Mouse (Mus musculus) frontal cortex, postnatal 25 days (tissue): ENCODE results near the gene Tas2r135.

Experiments used
- DNase-seq, 2 experiments: peaks; one replicate each; pipeline ENCODE4 v3.0.0; 2022; ENCODE audit warnings: low spot score in 2 of 2

The Tas2r135 gene

DNA sequence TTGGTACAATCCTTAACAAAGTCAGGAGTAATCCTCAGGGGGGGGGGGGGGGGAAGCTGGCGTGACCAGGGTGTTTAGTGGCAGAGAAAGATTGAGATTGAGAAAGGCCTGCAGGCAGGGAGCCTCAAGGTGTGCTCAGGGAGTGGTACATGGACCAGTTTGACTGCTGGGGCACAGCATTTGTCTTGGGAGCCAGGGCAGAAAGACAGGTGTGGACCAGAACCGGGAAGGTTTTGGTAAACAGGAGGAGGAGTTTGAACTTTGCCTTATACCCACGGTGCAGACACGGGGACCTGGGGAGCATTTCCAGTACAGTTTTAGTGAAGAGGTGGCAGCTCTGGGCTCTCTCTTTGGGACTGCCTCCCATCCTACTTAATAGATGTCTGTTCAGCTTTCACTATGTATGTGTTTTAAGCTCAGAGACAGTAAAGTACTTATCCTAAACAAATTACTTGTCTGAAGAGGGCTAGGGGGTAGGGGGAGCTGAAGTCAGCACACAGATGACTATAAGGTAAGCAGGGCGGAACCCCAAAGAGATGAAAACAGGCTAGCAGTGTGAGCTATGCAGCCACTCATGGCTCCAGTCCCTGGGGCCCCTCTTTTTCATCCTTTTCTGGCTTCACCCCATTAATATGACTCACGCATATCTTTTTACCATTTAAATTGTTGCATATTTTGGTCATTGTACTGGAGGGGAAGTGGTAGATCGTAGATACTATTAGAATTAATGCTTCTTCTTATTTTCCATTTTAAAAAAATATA lies 31.4 kb upstream of the Tas2r135 start:
- no peak for DNase-seq

DNA sequence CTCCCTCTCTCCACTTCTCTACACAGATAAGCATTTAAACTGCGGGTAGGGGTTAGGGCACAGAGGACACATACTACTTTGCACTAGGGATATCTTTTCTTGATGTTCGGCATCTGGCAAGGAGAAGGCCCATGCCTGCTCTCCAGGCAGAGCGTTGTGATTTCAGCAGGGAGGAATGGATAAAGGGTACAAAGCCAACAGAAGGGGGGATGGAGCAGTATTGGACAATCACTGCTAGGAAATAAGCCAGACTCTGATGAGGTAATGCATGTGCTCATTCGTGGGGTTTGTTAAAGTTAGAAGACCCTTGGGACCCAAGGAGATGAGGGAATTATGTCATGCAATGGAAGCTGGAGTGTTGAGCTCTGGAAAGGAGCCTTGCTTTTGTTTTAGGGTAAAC lies 30.5 kb upstream of the Tas2r135 start:
- DNase-seq: no peak

DNA sequence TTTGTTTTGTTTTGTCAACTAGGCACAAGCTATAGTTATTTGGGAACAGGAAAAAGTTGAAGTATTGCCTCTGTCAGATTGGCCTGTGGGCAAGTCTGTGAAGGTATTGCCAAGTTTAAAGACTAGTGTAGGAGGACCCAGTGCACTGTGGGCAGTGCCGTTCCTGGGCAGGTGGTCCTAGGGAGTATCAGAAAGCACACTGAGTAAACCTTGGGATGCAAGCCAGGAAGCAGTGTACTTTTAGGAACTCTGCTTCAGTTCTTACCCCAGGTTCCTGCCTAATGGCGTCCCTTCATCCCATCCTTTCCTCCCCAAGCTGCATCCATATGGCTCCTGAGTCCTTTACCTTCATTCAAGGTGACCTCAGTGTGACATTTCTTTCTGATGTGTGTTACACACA lies 30.1 kb upstream of the Tas2r135 start:
- no peak for DNase-seq

DNA sequence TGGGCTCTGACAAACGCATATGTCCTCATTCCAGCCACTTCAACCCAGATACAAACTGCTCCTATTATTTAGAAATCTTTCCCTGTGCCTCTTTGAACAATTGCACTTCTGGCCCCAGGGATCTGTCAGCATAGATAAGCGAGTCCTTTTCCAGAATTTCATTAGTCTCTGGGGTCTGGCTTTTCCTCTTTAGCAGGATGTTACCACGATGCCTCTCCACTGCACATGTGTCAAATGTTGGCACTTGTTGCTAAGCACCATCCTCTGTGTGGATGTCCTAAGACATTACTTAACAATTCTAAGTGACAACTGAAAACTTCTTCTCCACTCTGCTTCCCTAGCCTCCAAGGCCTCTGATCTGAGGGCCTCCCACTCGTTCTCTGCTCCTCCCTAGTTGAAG lies 29.2 kb upstream of the Tas2r135 start:
- no peak for DNase-seq

DNA sequence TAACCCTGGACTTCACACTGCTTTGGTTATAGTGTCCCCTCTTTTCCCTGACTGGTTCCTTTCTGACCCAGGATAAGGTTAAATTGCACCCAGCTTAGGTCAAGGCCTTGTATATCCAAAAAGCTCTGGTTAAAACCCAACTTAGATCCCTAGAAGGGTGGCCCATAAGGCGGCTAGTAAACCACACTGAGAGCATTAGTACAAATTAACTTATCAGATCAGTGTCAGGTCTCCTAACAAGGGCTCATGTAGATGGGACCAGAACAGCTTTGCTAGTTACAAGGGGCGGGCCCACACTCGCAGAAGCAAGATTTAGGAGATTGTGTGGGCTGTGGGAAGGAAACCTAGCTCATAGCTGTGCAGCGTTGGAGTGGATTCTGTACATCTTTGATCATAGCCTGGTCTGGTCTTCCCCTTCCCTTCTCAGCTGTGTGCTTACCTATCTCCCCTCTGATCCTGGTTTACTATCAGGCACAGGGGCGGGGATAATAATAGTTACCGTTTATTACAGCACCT lies 28.7 kb upstream of the Tas2r135 start:
- no peak for DNase-seq

DNA sequence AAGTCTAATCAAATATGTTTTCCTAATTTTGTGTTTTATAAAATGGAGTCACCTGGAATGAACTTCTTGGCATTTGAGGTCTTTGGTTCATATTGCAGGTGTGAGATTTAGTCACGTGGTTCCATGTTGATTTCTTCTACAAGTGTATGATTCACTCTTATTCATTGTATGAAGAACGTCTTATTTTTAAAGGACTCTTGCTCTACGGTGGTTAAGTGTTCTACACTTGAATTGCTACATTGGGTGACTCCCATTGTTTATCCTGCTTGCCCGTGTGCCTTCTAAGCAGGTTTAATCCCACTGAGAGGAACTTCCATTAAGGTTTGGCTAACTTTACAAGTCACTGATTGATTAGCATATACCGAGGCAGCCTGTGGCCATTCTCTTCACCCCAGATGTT lies 28.0 kb upstream of the Tas2r135 start:
- DNase-seq: no peak

DNA sequence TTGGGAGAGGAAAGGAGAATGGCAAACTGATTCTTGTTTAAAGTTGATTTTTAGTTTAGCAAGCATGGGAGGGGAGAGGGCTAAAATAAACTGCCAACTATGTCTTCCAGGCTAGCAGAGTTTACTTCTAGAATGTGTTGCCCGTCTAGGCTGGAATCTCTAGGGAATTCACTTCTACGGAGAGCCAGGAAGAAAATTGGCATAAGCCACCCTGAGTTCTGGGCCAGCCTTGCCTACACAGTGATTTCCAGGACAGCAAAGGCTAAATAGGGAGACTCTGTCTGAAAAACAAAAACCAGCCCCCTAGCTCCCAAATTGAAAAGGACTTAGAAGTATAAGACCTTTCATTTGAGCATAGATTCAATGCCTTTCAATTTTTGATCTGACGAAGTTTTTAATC lies 25.7 kb upstream of the Tas2r135 start:
- DNase-seq: no peak

DNA sequence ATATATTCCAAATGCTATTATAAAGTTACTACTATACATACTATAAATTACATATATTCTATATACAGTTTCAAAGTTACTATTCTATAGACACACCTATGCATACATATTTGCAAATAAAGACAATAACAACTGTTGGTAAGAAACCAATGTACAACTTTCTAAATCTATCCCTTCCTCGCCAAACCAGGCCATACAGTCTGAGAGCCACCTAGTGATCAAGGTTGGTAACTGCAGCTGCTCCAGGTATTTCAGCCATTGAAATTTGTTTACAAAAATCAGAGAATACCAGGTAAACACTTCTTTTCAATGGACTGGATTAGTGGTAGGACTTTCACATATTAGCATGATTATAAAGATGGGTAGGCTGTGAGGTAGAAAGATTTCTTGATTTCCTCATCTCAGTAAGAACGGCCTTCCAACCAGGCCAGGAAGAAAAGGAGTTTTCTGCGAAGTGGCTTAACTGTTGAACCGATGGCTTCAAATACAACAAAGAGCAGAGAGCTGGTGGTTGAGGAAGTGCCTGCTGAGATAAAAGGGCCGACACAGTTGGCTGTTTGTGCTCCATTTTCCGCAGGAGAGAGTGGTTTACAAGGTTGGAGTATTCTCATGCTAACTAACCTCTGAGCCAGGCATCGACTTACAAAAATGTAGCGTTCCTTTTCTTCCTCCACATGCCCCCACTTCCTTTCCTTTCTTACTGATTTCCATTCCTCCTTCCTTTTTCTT lies 24.7 kb upstream of the Tas2r135 start:
- DNase-seq: no peak

DNA sequence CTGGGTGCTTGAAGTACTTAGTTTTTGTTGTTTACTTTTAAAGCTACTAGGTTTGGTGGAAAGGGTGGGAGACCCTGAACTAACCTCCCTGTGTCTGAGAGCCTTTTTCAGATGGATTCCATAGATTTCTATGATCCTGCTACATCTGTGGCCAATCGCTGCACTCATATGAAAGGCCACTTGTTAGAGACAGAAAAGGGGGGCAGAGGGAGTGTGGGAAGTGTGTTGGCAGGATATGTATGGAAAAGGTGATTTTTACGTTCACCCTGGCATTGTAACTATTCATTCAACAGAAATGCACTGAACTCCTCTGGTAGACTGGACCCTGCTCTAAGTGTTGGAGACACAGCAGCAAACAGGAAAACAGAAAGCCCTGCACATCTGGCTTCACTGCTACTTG lies 24.0 kb upstream of the Tas2r135 start:
- DNase-seq: no peak

DNA sequence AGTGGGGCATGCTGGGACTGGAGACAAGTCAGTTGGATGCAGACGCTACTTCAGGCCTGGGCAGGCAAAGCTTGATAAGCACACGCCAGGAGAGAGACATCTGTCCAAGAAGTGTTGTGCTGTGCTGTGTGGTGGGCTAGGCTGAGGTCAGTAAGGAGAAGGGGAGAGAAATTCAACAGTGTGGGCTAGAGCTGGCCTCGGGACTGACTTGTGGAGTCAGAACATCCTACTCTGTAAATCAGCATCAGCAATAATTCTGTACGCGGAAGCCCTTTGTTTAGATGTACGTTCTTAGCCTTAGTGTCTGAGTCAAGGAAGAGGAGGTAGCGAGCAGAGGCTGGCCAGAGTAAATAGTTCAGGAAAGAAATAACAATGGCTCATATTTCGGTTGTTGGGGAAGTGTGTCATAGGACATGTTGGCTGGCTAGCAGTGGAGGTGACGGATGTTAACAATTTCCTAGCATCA lies 23.3 kb upstream of the Tas2r135 start:
- no peak for DNase-seq

DNA sequence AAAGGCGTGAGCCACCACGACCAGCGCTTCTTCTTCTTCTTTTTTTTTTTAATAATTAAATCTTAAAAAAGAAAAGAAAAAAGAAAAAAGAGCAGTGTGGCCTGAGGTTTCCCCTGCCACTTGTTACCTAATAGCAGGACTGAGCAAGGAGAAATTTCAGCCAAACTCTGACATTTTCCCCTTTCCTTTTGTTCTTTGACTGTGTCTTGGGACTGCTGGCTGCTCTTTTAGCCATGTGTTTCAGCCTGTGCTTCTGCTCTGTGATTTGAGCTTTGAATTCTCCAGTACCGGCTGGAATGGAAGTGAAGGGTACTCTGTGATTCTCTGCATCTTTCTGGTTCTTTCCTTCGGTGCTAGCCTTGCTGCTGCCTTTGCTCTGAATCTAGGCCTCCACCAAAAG lies 21.9 kb upstream of the Tas2r135 start:
- no peak for DNase-seq

DNA sequence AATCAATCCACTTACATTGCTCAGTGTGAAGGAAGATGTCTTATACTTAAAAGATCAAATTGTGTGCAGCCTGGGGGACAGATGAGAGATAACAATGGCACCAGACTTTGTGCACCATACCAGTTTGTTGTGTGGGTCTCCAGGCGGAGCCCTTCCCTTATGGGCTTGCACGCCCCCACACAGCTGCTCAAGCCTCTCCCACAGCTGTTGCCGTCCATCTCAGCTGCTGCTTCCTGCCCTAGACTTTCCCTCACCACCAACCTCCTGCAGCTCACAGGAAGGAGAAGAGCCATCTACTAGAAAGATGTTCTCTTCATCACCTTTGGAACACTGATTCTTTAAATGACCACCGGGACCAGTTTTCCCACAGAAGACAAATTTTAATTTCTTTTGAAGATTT lies 19.6 kb upstream of the Tas2r135 start:
- no peak for DNase-seq

DNA sequence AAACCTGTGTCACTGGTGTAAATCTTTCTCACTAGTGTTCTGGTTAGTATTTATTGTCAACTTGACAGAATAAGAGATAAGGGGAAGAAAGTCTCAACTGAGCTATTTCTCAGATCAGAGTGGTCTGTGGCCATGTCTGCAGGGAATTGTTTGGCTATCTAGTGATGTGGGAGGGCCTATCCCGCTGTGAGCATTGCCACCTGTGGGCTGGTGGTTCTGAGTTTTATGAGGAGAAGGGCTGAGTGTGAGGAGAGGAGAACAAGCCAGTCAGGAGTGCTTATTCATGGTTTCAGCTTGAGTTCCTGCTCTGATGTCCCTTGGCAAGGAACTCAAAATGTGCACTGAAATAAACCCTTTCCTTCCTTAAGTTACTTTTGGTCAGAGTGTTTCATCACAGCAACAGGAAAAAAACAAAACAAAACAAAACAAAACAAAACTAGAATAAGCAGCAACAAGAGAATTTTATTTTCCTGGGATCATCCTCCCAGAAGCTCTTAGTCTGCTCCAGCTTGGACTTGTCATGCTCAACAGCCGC lies 13.4 kb upstream of the Tas2r135 start:
- DNase-seq: no peak

DNA sequence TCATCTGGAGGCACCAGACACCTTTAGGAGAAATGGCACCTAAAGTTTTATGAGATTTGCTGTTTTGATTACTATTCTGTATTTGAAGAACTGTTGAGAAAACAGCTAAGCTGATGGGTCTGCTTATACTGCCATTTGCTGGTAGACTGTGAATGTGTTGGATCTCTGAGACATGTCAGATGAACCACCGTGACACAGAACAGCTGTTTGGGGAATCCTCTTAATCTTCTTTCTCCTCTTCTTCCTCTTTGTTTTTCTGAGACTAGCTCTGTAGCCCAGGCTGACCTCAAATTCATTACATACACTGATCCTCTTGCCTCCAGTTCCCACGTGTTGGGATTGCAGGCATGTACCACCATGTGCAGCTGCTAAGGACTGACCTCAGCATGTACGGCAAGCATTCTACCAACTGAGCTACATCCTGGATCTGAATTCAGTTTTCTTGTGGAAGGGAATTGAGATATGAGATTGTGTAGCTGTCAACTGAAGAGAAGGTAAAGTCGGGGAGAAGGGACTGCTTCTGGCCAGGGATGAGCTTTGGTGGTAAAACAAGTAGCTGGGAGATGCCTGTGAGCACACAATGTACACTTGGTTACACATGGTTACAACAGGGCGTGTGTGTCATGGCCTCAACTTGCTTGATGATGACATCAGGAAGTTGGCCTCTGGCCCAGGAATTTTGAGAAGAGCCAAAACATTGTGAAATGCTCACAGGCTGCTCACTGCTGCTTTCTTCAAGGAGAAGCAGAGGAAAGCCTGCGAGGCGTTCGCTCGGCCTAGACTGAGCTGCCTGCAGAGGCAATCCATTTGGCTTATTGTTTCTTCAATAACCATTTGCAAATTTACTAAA lies 9.0 kb upstream of the Tas2r135 start:
- no peak for DNase-seq

DNA sequence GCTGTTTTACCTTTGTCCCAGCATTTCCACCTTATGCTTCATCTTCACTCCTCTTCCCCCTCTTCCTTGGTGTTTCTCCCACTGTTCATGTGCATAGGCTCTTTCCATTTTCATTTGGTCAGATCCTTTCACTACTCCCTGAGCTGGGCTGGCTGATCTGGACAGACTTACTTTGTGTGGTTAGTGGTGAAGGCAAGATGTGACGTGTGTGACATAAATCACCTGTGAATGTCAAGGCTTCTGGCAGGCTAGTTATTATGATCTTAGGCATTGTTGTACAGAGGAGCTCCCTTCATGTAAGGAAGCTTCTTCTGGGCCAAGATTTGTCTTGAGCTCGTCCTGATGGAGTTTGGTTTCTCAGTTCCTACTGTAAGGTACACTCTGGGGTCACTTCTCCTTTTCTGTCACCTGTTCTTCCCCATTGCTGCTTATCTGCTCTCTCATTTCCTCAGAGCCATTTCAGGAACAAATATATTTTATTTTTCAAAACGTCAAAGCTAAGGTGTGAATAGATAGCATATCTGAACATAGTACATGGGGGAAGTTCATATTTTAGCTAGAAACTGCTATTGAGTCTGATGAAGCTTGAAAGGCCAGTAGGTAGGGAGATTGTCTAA lies 8.1 kb upstream of the Tas2r135 start:
- no peak for DNase-seq

DNA sequence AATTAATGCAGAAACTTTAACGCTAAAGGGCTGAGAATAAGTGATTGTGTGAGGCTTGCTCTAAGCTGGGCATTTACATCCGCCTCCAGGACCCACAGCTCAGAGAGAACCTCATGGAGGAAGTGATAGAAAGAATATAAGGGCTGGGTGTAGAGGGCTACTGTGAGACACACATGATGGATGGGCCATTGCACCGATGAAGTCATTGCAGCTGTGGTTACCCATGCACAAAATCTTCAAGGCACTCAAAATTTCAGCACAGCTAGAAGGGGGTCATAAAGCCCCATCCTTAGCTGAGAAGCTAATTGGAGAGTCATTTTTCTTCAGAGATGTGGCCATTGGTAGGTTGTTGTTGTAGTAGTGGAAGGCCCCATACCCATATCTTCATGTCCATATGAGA lies 6.9 kb upstream of the Tas2r135 start:
- DNase-seq: no peak

DNA sequence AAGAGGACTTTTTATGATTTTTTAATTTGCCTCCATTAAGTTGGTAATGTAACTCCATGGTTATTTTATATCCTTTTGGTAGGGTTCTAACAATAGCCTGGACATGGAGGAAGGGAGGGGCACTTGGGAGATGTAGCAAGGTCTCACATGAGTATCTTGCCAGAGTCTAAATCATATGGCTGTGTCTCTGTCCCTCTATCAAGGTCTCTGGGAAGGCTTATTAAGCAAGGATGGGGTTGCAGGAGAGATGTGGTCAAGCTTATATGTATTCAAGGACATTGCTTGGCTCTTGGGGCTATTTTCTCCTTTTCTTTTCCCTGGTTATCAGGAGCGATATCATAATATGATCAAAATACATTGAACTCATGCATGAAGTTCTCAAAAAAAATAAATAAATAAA lies 6.2 kb upstream of the Tas2r135 start:
- DNase-seq: no peak

DNA sequence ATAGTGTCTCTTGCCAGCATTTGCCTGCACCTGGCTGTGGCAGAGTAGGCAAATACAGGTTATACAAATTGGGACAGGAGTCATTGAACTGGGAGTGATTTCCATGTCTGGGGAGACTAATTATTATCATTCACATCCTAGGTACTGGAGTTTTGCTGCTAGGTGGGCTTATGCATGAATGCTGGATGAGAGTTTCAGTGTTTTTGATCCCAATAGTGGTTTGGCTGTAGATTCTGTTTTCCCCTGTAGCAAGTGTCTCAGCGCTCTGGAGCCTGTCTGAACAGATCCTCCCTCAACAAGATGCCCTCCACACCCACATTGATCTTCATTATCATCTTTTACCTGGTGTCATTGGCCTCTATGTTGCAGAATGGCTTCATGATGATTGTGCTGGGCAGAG lies 5.3 kb upstream of the Tas2r135 start, which contains the start of gene Tas2r143:
Tas2r143 (plus strand) TSS at position 301 of the 400 bp plus-strand sequence.
- no peak for DNase-seq

DNA sequence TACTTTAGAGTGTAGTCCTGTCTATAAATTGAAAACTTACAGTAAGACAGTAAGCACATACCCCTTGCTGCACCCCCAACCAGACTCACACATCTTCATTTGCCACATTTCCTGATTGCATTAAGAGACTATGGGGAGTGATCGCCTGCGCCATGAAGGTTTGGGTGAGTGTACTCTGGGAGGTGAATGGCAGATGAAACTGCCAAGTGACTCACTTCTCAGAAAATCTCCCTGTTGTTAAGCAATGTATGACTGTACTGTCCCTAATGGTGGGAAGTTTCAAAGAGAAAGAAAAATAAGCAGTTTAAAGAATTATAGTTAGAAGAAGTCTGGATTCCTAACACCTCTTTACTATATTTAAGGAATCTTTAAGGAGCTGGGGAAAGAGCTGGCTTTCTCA lies 14.2 kb downstream of the Tas2r135 start:
- no peak for DNase-seq

DNA sequence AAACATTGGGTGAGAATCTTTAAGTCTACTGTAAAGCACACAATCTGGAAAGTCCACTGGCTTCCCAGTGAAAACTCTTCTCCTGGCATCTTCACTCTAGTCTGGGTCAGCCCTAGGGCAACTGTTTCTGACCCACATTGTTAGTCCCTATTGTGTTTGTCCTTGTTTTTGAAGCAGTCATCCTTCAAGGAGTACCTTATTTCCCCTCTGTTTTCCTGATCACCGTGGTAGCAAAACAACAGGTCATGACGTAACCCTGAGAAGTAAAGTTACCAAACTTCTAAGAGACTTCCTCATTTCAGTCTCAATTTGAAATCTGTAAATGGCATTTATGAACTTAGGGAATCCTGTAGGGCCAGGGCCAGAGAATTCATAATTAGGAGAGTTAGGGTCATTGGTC lies 16.2 kb downstream of the Tas2r135 start:
- DNase-seq: no peak

DNA sequence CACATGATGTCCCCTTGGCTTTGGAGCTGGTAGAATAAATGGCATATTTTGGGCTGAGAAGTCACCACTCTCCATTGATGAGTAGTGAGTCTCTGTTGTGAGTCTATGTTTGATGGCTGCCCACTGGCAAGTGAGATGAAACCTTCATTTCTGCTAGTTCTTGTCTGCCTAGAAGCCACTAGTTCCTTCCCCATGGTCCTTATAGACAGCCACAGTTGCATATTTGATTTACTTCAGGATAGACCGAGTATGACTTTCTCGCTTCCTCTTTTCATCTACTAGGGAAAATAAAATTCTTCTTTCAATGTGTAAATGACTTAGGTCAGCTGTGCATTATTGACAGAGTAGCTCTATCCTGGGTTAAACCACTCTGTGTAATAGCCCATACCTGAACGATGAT lies 19.2 kb downstream of the Tas2r135 start:
- no peak for DNase-seq
